Mouse (Mus musculus) c-Kit-positive CD71-negative TER-119-negative erythroid progenitor cells, embryonic 14.5 days (primary cell): ENCODE results near the gene Ltbp2.

ENCODE experiments used
- DNase-seq: peaks from one replicate; pipeline ENCODE4 v3.0.0-alpha.2; 2013; ENCODE audit warnings: low read depth

Gene Ltbp2

DNA sequence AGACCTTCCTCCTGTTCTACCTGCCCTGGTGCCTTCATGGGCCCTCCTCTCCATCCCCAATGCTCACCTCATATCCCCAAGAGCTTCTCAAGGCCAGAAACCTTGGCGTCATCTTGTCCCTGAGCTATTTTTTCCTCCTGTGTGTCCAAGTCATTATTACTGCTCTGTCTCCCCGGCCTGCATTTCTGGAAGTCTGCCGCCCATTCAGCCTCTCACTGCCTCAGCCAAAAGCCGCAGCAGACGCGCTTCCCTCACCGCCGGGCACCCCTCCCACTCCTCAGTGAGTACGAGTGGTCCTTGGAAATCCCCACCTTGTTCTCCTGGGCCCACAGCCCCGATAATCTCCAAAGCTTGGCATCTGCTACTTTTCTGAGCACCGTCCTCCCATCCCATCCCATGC lies 3.8 kb upstream of the Ltbp2 start:
- DNase-seq: no peak

DNA sequence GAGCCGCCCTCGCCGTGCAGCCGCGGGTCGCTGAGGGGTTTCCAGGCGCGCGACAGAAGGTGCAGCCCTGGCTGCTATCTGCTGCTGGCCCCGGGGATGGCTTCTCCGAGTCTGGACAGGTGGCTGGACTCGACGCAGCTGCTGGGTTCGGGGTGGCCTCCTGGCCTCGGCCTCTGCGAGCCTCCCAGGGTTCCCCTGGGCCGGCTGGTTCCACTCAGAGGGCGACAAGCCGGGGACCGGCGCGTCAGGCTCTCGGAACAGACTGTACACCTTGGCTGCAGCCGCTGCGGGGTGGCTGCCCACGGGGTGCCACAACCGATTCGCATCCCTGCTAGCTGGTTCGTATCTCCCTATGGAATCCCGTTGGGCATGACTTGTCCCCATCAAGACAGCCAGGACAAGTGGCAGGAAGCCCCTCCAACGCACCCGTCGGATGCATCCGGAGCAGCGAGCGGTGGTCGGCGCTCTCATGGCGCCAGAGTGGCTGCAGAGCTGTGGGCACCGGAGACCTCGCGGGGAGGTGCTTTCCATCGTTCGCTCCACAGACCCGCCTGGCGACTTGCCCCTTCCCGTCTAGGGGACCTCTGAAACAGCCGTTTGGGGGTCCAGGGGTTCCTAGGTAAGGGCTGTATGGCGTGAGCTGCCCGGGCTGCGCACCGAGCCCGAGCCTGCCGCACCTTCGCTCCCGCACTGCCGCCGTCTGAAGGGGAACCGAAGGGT lies 411 bp downstream of the Ltbp2 start:
- DNase-seq: no peak

DNA sequence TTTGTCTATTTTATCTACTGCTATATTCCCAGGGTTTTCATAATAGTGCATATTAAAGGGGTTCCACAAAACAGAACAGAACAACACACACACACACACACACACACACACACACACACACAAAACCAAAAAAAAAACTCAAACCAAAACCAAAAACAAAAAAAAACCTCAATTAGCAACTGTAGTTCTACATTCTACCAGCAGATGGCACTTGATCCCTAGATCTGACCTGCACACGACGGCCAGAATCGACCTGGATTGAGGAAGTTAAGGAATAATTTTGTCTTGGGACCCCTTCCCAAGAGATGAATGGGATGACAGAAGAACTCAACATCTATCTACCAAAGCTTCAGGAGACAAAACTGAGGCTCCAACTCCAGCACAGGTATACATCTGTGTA lies 2.9 kb downstream of the Ltbp2 start:
- no peak for DNase-seq

DNA sequence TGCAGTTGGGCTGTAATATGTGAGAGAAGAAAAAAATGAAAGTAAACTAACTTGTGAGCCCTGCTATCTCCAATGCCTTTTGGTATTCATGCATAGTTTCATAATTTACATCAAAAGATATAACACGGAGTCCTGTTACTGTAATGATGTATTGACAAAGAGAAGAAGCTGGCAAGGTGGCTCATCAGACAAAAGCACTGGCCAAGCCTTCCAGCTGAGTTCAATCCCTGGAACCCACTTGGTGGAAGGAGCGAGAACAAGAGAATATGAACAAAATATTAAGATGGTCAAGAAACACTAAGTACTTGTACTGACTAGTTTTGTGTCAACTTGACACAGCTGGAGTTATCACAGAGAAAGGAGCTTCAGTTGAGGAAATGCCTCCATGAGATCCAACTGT lies 4.0 kb downstream of the Ltbp2 start:
- DNase-seq: no peak

DNA sequence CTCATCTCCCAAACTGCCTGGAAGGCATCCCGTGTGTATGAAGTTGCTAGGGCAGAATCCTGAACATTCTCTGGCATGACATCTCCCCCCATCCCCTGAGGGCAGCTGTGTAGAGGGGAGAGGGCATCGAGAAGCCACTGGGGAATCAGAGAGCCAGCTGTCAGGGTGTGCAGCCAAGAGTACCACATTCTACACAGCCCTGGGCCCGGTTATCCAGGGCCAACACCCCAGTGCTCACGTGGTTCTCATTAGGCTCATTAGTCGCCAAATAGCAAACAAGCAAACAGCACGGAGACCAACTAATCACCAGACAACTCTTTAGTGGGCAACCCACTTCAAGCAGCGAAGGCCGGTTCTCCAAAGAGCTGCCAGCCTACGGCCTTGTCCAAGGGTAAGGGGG lies 10.9 kb downstream of the Ltbp2 start:
- no peak for DNase-seq

DNA sequence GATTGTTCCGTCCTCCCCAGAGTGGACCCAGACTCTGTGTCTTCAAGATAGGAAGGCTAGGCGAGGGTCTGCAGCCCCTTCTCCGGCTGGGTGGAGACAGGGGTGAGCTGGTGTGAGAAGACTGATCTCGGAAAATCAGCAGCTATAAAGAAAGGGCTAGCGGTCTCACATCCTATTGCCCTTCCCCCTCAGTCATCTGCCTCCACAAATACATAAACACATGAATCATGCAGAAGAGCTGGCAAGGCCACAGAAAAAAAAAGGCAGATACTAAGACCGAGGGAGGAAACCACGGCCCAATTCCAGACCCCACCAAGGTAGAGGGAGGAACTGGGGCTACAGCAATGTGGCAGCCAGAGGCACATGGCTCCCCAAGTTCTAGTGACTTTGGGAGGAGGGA lies 11.5 kb downstream of the Ltbp2 start:
- no peak for DNase-seq

DNA sequence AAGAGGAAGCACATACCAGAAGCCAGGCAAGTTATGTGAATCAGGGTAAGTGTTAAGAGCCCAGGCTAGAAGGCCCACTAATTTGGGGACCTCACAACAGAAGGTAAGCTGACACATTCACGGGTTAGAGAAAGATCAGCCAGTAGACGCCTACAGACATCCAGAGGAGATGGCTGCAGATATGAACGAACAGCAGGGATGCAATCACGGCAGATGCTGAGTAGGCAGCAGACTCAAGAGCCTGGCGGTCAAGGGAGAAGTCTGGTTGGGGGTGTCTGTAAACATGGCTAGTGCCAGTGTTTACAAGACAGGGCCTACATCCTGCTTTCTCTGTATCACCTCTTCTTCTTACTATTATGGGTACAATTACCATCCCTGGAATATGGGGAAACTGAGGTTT lies 13.1 kb downstream of the Ltbp2 start:
- DNase-seq: no peak

DNA sequence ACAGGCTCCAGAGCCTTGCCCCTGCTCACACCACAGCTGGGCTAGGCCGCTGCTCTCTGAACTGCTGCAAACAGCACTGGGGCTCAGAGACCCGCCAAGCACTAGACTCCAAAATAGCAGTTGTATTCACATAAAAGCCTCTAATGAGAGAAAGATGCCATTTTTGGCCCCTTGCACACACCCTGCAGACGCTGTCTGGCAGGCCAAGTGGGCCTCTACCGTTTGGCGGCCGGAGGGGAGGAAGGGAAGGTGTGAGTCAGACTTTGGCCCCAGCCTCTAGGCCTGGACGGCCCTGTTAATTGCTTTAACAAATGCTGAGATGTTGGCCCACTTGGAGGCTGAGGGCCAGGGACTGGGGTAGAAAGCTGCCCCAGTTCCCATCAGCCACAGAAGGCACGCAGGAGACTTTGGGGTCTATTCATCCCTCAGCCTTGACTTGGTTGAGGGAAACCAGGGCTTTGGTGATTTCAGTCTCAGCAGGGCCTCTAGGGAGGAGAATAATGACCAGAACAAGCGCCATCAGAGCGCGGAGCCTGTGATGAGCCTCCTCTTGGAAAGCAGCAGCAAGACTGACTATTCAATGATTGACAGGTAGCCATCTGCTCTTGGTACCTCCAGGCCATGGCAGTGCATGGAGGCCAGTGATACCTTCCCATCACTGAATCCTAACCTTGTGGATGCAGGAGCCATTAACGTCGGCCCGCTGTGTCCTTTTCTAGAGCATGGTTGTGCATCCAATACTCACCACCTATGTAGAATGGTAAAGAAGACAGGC lies 14.0 kb downstream of the Ltbp2 start:
- DNase-seq: no peak

DNA sequence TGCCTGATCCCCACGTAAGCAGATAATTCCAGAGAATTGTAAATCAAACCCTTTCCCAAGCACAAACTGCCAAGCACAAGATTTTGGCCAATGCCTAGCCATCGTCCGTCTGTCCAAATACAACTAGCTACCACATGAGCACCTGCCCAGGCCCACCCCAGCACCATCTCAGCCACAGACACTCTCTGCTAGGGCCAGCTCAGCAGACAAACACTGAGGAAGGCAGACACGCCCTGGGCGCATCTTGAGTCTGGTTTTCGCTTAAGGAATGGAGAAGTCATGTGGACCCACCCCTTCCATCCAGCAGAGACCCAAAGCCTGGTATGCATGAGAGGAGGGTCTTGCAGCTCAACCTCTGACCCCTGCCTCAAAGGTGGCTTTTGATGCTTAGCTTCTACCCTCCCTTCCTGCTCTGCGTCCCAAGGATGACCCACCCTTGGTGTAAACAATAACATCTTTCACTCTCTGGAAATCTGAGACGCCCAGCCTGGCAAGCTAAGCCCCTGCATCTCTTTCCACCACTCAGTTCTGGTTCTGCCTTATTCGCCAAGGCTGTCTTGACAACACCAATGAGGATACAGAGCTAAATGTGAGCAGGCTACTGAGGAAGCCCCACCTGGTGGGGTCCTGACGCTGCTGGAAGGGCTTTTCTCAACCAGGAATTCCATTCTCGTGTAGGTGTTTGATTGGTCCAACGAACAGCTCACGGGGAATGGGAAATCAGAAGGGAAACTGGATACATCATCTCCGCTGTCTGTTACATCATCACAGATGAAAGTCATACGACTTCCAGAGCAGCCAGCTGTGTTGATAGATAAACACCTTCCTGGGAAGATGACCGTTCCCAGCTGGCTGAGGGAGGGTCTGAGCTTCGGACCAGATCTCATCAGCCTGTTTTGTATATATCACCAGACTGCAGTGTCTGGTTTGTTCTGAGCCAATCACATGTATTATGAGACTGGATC lies 17.9 kb downstream of the Ltbp2 start:
- no peak for DNase-seq

DNA sequence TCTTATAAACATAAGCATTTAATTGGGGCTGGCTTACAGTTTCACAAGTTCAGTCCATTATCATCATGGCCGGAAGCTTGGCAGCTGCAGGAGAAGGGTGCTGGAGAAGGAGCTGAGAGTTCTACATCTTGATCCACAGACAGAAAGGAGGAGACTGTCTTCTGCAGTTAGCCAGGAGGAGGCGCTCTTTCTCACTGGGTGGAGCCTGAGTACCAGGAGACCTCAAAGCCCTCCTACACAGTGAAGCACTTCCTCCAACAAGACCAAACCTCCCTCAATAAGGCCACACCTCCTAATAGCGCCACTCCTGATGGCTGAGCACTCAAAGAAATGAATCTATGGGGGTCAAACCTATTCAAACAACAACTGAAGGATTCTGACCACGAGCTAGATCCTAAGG lies 18.6 kb downstream of the Ltbp2 start:
- DNase-seq: no peak

DNA sequence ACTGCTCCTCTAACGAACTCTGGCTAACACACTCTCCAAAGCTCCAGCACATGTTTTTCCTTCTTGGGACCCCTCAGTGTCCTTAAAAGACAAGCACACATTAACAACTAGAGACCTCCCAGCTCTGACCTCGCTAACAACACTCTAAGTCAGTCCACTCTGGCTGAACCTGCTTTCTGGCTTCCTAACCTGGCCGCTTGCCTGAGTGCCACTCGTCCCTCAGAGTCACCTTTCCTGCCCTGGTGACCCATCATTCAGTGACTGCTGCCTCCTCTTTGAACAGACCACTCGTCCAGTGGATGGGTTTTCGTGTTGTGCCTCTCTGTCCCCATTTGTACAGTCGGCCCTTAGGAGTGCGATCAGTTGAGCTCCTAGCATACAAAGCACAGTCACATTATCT lies 19.8 kb downstream of the Ltbp2 start:
- DNase-seq: no peak

DNA sequence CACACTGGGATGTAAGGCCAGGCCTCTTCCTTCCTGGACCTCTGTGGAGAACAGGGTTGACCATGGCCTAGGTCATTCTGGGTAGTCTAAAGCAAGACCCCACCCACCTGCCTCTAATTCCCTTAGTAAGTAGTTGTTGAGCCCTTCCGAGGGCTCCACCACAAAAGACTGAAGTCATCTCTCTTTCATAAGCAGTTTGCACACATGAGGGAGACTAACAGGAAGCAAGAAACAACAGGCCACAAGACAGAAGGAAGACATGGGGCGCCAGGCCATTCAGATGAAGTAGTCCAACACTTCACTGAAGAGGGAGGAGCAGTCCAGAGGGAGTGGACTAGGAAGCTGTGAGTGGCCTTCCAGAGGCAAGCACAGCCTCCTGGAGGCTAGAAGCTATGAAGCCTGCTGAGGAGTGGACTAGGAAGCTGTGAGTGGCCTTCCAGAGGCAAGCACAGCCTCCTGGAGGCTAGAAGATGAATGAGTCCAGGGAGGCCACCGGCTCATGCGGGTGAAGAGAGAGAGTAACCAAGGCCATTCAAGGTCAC lies 21.2 kb downstream of the Ltbp2 start:
- DNase-seq: no peak

DNA sequence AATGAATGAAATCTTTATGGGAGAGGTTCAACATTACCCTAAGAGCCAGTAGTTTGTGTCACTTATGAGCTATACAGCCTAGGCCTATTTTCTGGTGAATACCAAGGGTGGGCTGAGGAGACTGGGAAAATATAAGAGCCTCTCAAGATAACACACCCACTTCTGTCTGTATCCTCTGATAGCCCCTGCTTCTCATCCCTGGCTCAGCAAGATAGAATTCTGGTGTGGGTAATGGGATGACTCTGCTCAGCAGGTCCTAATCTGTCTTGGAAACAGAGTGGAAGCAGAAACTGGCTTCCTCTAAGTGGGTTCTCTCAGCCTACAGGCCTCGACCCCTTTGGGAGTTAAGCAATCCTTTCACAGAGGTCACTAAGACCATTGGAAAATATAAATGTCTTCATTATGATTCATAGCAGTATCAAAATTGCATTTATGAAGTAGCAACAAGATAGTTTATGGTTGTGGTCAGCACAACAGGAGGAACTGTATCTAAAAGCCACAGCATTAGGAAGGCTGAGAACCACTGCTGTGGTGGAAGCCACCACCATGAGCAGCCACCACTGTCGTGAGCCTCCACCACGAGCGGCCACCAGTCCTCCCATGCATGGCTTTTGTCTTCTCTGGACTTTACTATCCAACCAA lies 21.8 kb downstream of the Ltbp2 start:
- no peak for DNase-seq

DNA sequence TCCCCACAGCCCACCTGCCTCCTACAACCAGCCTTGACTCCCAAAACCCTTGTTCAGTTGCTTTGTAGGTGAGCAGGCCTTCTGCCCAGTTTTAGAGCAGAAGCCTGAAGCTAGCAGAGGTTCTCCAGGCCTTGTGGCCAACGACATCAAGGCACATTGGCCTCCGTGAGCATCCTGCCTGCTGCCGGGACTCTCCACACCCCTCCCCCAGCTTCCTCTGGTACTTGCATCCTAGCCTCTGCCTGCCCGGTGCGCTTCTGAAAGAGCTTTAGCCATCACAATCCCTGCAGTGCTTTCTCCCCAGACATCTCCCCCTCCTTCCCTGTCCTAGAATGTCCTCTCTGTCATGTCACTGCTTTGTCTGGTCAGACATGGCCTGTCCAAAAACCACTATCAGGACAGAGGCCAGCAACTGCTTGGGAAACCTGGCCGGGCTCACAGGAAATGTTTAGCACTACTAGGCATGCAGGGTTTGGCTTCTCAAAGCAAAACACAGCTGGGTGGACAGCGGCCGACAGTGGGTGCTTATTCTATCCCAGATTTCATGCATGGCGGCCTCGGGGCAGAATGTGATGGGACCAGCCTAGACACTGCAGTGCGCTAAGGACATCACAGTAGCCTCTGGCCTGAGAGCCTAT lies 24.8 kb downstream of the Ltbp2 start:
- DNase-seq: no peak

DNA sequence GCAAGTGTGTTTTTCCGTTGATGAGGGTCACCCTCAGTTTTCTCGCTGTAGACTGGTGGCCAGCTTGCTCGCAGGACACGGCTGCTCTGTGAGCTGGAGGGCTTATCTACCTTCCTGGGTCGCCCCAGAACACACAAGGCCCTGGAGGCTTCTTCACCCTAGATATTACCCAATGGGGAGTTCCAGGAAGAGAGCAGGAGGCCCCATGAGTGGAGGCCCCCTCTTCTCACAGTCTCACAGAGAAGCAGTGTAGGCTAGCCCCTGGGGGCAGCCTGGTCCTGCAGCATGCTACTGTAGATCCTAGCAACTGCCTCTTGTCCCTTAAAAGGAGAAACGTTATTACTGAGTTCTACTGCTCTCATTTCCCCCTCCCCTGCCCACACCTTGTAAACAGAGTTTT lies 28.4 kb downstream of the Ltbp2 start:
- no peak for DNase-seq

DNA sequence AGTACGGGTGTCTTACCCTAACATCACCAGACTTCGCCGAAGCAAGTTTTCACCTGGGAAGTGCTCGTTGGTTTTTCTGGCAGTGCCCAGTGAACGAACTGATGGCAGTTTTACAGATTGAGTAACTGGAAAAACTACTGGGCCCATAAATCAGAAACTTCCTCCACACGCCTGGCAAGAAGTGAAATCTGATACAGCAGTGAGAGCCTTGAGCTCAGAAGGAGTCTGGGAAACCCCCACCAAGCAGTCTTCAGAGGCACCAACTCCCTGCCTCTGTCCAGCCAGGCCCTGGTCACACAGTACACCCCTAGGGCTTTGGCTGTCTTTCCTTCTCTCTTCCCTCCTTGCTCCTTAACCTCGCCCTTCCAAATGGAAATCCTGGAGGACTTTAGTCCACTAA lies 28.9 kb downstream of the Ltbp2 start:
- peak; percentile 5 for DNase-seq

DNA sequence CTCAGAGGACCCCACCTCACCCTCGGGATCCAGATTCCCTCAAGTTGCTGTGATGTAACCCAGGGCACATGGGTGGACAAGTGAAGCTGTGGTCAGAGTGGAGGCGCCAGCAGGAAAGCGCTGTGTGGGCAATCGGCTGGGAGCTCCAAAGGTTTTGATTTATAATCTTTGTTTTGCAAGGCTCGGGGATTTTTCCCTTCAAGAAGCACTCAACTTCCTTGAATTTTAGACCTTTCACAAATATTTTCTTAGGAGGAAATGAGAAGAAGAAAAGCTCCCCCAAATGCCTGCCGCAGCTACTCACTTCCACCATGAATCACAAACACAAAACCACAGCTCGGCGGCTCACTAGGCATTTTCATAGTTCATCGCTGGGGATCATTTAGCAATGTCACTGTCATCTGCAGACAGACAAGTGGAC lies 29.7 kb downstream of the Ltbp2 start:
- peak; percentile 34 for DNase-seq

DNA sequence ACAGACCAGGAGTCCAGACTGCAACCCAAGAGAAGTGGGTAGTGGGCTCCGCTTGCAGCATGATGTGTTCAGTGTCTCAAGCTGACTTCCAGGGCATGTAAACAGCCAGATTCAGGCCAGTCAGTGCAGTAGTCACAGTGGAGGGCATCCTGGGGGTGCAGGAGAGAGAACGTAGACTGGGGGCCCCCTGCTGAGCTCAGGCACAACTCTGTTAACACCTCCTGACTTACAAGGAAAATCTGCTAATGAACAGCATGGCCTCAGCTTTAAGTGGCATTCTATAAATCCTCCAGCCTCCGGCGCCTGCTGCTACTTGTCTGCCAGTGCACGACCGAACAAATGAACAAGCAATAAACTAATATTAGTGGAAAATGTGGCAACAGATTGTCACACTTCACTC lies 33.6 kb downstream of the Ltbp2 start:
- no peak for DNase-seq

DNA sequence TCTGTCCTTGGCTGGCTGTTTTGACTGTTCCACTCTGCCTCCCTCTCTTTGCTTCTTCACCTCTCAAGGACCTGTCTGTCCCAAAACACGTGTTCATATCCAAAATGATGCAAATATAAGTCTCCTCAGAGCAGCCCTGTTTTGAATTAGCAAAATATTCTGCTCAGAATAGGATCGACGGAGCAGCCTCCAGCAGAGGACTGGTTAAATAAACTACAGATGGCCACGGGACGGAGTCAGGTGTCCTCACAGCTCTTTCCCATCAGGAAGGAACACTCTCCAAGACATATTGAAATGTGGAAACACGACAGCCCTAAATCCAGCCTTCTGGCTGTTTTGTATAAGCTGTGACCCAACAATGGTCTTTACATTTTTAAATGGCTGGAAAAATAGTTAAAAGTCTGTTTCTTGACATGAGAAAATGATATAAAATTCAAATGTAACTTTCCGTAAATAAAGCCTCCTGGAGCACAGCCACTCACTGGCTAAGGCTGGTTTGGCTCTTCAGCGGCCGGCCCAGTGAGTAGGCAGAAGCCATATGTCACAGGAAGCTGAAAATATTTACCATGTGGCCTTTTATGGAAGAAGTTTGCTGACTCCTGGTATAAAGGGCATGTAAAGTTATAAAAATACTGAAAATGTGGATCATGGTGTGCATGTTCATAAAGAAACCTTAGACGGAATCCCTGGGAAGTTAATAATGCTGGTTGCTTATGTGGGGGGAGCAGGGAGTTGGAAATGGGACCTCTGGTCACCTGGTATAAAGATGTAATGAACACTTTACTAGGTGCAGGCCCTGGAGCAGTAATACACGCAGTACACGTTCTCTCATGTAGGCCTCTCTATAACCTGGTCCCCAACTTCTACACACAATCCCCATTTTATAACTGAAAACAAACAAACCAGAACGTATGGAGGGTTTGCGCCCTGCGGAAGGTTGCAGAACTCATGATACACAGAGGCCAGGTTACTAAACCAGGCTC lies 34.9 kb downstream of the Ltbp2 start:
- DNase-seq: no peak

DNA sequence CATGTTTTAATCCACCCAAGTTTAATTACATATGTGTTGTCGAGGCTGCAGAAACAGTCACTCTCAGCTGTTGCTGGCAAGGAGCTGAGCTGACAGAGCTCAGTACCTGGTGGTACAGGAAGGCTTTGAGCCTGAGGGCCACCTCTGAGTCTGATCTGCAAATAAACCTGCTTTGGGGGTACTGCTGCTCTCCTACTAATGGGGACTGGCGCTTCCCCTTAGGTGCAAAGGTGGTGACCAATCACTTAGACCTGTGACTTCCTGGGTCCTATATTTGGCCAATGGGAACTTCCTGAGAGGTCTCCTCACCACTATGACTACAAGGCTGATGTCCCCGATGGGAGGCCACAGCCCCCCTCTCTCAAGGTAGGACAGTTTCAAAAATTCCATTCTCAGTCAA lies 35.6 kb downstream of the Ltbp2 start:
- DNase-seq: no peak
